In genomic region chr5:121928362-121929000, GRCm38 (mm10) we compare ENCODE assay signal across 9 mouse cellular contexts.
DNase-seq lines count a peak whose midpoint lies in the region; ATAC-seq lines count a peak whose summit lies in the region.
"Had no signal": no experiment of that assay in that cellular context is flagged by ENCODE, and none has a peak within 500 bp of the region (broad histone marks: within the 10 kb centered on the region; RNA-seq: fewer than 3 reads in every experiment).

No protein-coding gene starts in this region.

- WGBS in kidney, embryonic 14.5 days, result 36% methylated on average over 15 of the region's 17 CpGs
- WGBS in forebrain, embryonic 16.5 days, result 22% methylated on average over 15 of the region's 17 CpGs

- peak; percentile 55; the same call in 1 of the 2 replicates for ATAC-seq in kidney, embryonic 14.5 days (ENCODE audit: low FRiP score, low TSS enrichment)
- peak; percentile 29; the same call in 1 of the 2 replicates for ATAC-seq in forebrain, embryonic 16.5 days
- no peak for ATAC-seq in granulocyte monocyte progenitor cell, adult 5-6 weeks (replicated peaks; ENCODE audit: poor library complexity, severe bottlenecking)

- H3K4me2 ChIP-seq in kidney, embryonic 14.5 days (replicated peaks; ENCODE audit: low read depth, low read length), result no peak overlapping the region
- no peak overlapping the region; the same call in 1 of the 2 replicates for H3K4me2 ChIP-seq in forebrain, embryonic 16.5 days (ENCODE audit: low read length)

- no peak overlapping the region for H3K4me3 ChIP-seq in kidney, embryonic 14.5 days (ENCODE audit: low read length)
- no peak overlapping the region for H3K4me3 ChIP-seq in forebrain, embryonic 16.5 days (replicated peaks; ENCODE audit: low read length)

- H3K27me3 ChIP-seq in kidney, embryonic 14.5 days (ENCODE audit: control insufficient read depth, insufficient read depth, low read length), result peaks cover 10% of the 10 kb centered on the region
- no peaks in the 10 kb centered on the region for H3K27me3 ChIP-seq in forebrain, embryonic 16.5 days (replicated peaks; ENCODE audit: control insufficient read depth, insufficient read depth, low read length)

- H3K9me3 ChIP-seq in kidney, embryonic 14.5 days (ENCODE audit: control insufficient read depth, low read length), result no peaks in the 10 kb centered on the region
- no peaks in the 10 kb centered on the region for H3K9me3 ChIP-seq in forebrain, embryonic 16.5 days (ENCODE audit: control insufficient read depth, low read length)

- H3K4me1 ChIP-seq in kidney, embryonic 14.5 days (ENCODE audit: control insufficient read depth, insufficient read depth, low read length), result 0 out of 2 replicates have a peak, but pooled peaks cover 4% of the 10 kb centered on the region
- H3K4me1 ChIP-seq in forebrain, embryonic 16.5 days (replicated peaks; ENCODE audit: control insufficient read depth, insufficient read depth, low read length), result peaks cover 54% of the 10 kb centered on the region

- H3K36me3 ChIP-seq in kidney, embryonic 14.5 days (ENCODE audit: control insufficient read depth, insufficient read depth, low read length), result no peaks in the 10 kb centered on the region
- no peaks in the 10 kb centered on the region for H3K36me3 ChIP-seq in forebrain, embryonic 16.5 days (ENCODE audit: control insufficient read depth, insufficient read depth)

- H3K9ac ChIP-seq in kidney, embryonic 14.5 days (ENCODE audit: low read depth, low read length), result no peak overlapping the region
- H3K9ac ChIP-seq in forebrain, embryonic 16.5 days (replicated peaks; ENCODE audit: low read depth, low read length), result no peak overlapping the region

- no peak overlapping the region for H3K27ac ChIP-seq in kidney, embryonic 14.5 days (ENCODE audit: low read depth, low read length)
- peak overlapping the region; percentile 60 for H3K27ac ChIP-seq in forebrain, embryonic 16.5 days (ENCODE audit: low read length)

- no peak for DNase-seq in kidney, adult 9 months
- DNase-seq in MN1 (ENCODE audit: low spot score), result peak; percentile 83
- peak; percentile 28 for DNase-seq in lung, postnatal 14 days
- no peak for DNase-seq in heart, postnatal 4 days
- DNase-seq in layer of hippocampus, postnatal 25 days (ENCODE audit: extremely low spot score in 1 of 2, low spot score in 1 of 2), result no peak
- DNase-seq: thymus, adult 2 months had no signal

Comparison
In these comparisons a context has a peak if more than half of its experiments do, and no peak if none do; other contexts are left out.
1. DNase-seq: peak in MN1 (single experiment) and lung, postnatal 14 days (single experiment); none in kidney, adult 9 months (single experiment), heart, postnatal 4 days (single experiment) and layer of hippocampus, postnatal 25 days (0 of 2).